Mouse (Mus musculus): ENCODE data around the gene Atp6v0e. TPM values are rescaled to one million over a fixed set of nuclear protein-coding genes. Genes with fewer than 3 reads are reported as not detected.

Atp6v0e gene
- polyA plus RNA-seq, 1 experiment = 2.3 TPM

GRCm38 (mm10) chr17:26688795-26689735 lies 26.0 kb downstream of the Atp6v0e start:
- H3K4me1 ChIP-seq (ENCODE audit: control insufficient read depth) = peaks cover 23% of the 10 kb centered on the region
- TF ChIP-seq GATA1 (IDR thresholded peaks at IDR 0.05; ENCODE audit: low read length) = no peak
- H3K4me3 ChIP-seq (replicated peaks) = no peak overlapping the region
- peaks cover 57% of the 10 kb centered on the region for H3K36me3 ChIP-seq (ENCODE audit: control insufficient read depth)
- no peaks in the 10 kb centered on the region for H3K9me3 ChIP-seq (ENCODE audit: control insufficient read depth, low read length)
- no peaks in the 10 kb centered on the region for H3K27me3 ChIP-seq (ENCODE audit: control insufficient read depth)

- TF ChIP-seq TAL1 (IDR thresholded peaks at IDR 0.05; ENCODE audit: low read length) (no peak), GATA1 (IDR thresholded peaks at IDR 0.05; ENCODE audit: low read length) (no peak)
- H3K36me3 ChIP-seq (ENCODE audit: control insufficient read depth) = peaks cover 57% of the 10 kb centered on the region
- H3K4me1 ChIP-seq (ENCODE audit: control insufficient read depth) = peaks cover 23% of the 10 kb centered on the region
- no peaks in the 10 kb centered on the region for H3K9me3 ChIP-seq (ENCODE audit: control insufficient read depth, low read length)
- H3K4me3 ChIP-seq (replicated peaks) = no peak overlapping the region
- no peaks in the 10 kb centered on the region for H3K27me3 ChIP-seq (ENCODE audit: control insufficient read depth)
Measured at GRCm38 (mm10) chr17:26689810-26690209, 26.8 kb downstream of the Atp6v0e start.

DNA sequence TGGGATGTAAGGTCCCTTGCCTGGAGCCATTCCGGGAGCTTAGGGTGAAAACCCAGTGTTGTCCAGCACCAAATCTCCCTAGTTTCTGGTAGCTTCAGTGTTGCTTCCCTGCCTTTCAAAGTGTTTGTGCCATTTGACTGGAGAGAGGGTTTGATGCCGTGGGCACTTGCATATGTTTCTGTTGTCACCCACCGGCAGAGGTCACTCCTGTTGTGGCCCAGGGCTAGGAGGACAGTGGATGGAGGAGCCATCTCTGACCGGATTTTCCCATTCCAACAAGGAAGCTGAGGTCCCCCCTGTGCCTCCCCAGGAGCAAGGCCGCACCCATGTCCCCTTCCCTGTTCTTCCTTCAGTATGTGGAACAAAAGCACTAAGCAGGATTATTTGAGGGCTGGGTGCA lies 27.2 kb downstream of the Atp6v0e start:
- no peaks in the 10 kb centered on the region for H3K9me3 ChIP-seq (ENCODE audit: control insufficient read depth, low read length)
- no peaks in the 10 kb centered on the region for H3K27me3 ChIP-seq (ENCODE audit: control insufficient read depth)
- no peak for TF ChIP-seq GATA1 (IDR thresholded peaks at IDR 0.05; ENCODE audit: low read length)
- TF ChIP-seq TAL1 (IDR thresholded peaks at IDR 0.05; ENCODE audit: low read length) = no peak
- peaks cover 57% of the 10 kb centered on the region for H3K36me3 ChIP-seq (ENCODE audit: control insufficient read depth)
- H3K4me3 ChIP-seq (replicated peaks) = no peak overlapping the region
- peaks cover 23% of the 10 kb centered on the region for H3K4me1 ChIP-seq (ENCODE audit: control insufficient read depth)

DNA sequence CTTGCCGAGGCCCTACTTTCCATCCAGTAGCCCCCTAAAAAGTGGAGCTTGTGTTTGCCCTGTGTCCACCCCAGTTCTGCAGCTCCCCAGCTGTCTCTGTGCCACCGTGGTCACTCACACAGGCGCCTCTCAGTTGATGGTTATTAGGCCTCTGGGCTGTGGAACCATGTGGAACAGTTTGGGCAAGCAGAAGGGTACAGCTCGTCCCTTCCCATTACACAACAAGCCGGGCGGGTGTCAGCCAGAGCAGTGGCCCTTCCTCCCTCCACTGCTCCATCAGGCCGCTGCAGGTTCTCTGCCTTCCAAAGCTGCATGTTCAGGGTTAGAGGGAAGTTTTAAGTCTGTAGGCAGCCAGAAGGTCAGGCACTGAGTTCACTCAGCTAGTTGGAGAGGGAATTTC lies 28.1 kb downstream of the Atp6v0e start:
- H3K36me3 ChIP-seq (ENCODE audit: control insufficient read depth) = peaks cover 59% of the 10 kb centered on the region
- peaks cover 21% of the 10 kb centered on the region for H3K4me1 ChIP-seq (ENCODE audit: control insufficient read depth)

GRCm38 (mm10) chr17:26693424-26693823 lies 30.4 kb downstream of the Atp6v0e start:
- no peaks in the 10 kb centered on the region for H3K27me3 ChIP-seq (ENCODE audit: control insufficient read depth)
- no peak overlapping the region for H3K4me3 ChIP-seq (replicated peaks)
- no peak for TF ChIP-seq TAL1 (IDR thresholded peaks at IDR 0.05; ENCODE audit: low read length)
- no peak for TF ChIP-seq GATA1 (IDR thresholded peaks at IDR 0.05; ENCODE audit: low read length)
- peaks cover 67% of the 10 kb centered on the region for H3K36me3 ChIP-seq (ENCODE audit: control insufficient read depth)
- peaks cover 15% of the 10 kb centered on the region for H3K4me1 ChIP-seq (ENCODE audit: control insufficient read depth)
- H3K9me3 ChIP-seq (ENCODE audit: control insufficient read depth, low read length) = no peaks in the 10 kb centered on the region

More for the DNA sequence above, 28.1 kb downstream of the Atp6v0e start:
- no peak for TF ChIP-seq GATA1 (IDR thresholded peaks at IDR 0.05; ENCODE audit: low read length)
- no peak for TF ChIP-seq TAL1 (IDR thresholded peaks at IDR 0.05; ENCODE audit: low read length)
- Histone ChIP-seq H3K27me3 (ENCODE audit: control insufficient read depth) (no peaks in the 10 kb centered on the region), H3K9me3 (ENCODE audit: control insufficient read depth, low read length) (no peaks in the 10 kb centered on the region), H3K4me3 (replicated peaks) (no peak overlapping the region)

DNA sequence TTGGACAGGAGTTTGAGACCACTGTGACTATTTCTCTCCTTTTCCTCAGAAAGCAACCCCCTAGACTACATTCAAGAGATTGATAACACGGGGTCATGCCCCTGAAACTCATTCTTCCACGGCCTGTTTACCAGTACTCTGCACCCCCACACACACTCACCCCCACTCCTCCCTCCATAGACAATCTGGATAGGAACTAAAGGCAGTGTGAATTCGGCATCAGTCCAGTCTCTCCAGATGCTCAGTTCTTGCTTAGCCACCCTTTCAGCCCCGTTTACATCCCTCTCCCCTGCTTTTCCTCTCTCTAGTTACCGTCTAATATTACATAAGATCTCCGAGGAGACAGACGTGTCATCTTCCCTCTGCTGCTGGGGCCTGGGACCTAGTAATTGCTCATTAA lies 31.1 kb downstream of the Atp6v0e start:
- Histone ChIP-seq H3K9me3 (ENCODE audit: control insufficient read depth, low read length) (no peaks in the 10 kb centered on the region), H3K4me1 (ENCODE audit: control insufficient read depth) (peaks cover 12% of the 10 kb centered on the region), H3K27me3 (ENCODE audit: control insufficient read depth) (no peaks in the 10 kb centered on the region), H3K36me3 (ENCODE audit: control insufficient read depth) (peaks cover 73% of the 10 kb centered on the region), H3K4me3 (replicated peaks) (no peak overlapping the region)
- TF ChIP-seq TAL1 (IDR thresholded peaks at IDR 0.05; ENCODE audit: low read length) (no peak), GATA1 (IDR thresholded peaks at IDR 0.05; ENCODE audit: low read length) (no peak)

DNA sequence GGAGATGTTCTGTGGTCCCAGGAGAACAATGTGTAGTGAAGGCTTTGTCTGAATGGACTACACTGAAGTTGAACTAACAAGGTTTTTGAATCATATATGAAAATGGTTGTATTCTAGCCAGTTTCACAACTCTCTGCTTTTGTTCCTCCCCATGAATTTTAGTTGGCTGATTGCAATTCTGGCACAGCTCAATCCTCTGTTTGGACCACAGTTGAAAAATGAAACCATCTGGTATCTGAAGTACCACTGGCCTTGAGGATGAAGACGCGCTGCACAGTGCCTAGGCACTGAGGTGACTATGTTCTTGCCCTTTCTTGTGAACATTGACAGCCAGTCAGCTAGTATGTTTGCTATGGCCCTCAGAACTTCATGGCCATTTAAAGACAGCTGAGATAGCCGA lies 32.2 kb downstream of the Atp6v0e start:
- peaks cover 82% of the 10 kb centered on the region for H3K36me3 ChIP-seq (ENCODE audit: control insufficient read depth)
- TF ChIP-seq TAL1 (IDR thresholded peaks at IDR 0.05; ENCODE audit: low read length) = no peak
- H3K9me3 ChIP-seq (ENCODE audit: control insufficient read depth, low read length) = no peaks in the 10 kb centered on the region

GRCm38 (mm10) chr17:26698846-26699245 lies 35.8 kb downstream of the Atp6v0e start:
- TF ChIP-seq GATA1 (IDR thresholded peaks at IDR 0.05; ENCODE audit: low read length) = no peak
- TF ChIP-seq TAL1 (IDR thresholded peaks at IDR 0.05; ENCODE audit: low read length) = no peak
- Histone ChIP-seq H3K36me3 (ENCODE audit: control insufficient read depth) (peaks cover 91% of the 10 kb centered on the region), H3K4me1 (ENCODE audit: control insufficient read depth) (peaks cover 7% of the 10 kb centered on the region)

More for the DNA sequence above, 32.2 kb downstream of the Atp6v0e start:
- H3K4me1 ChIP-seq (ENCODE audit: control insufficient read depth) = peaks cover 5% of the 10 kb centered on the region
- no peaks in the 10 kb centered on the region for H3K27me3 ChIP-seq (ENCODE audit: control insufficient read depth)
- H3K4me3 ChIP-seq (replicated peaks) = no peak overlapping the region

GRCm38 (mm10) chr17:26699819-26700616 lies 37.0 kb downstream of the Atp6v0e start:
- H3K4me1 ChIP-seq (ENCODE audit: control insufficient read depth) = peaks cover 7% of the 10 kb centered on the region
- peaks cover 83% of the 10 kb centered on the region for H3K36me3 ChIP-seq (ENCODE audit: control insufficient read depth)
- H3K27me3 ChIP-seq (ENCODE audit: control insufficient read depth) = no peaks in the 10 kb centered on the region
- no peak for TF ChIP-seq TAL1 (IDR thresholded peaks at IDR 0.05; ENCODE audit: low read length)
- H3K9me3 ChIP-seq (ENCODE audit: control insufficient read depth, low read length) = peaks cover 2% of the 10 kb centered on the region; the same call in 1 of the 2 replicates
- no peak overlapping the region for H3K4me3 ChIP-seq (replicated peaks)

More at GRCm38 (mm10) chr17:26698846-26699245, 35.8 kb downstream of the Atp6v0e start:
- Histone ChIP-seq H3K27me3 (ENCODE audit: control insufficient read depth) (no peaks in the 10 kb centered on the region), H3K4me3 (replicated peaks) (no peak overlapping the region), H3K9me3 (ENCODE audit: control insufficient read depth, low read length) (no peaks in the 10 kb centered on the region)

Measured in erythroblast, embryonic 14.5 days (primary cell).